Mouse (Mus musculus) mouse trophoblast stem cell (cell line): ENCODE results near the gene Sp6.

Experiments
- in situ Hi-C, 2 experiments: fragments of 300-500 bp; cut with MseI, MboI; formaldehyde crosslinking; loops; 2 replicates in 1 of 2; 3 replicates in 1 of 2; pipeline ENCODE4 v1.15.1; 2025

Sp6 gene

DNA sequence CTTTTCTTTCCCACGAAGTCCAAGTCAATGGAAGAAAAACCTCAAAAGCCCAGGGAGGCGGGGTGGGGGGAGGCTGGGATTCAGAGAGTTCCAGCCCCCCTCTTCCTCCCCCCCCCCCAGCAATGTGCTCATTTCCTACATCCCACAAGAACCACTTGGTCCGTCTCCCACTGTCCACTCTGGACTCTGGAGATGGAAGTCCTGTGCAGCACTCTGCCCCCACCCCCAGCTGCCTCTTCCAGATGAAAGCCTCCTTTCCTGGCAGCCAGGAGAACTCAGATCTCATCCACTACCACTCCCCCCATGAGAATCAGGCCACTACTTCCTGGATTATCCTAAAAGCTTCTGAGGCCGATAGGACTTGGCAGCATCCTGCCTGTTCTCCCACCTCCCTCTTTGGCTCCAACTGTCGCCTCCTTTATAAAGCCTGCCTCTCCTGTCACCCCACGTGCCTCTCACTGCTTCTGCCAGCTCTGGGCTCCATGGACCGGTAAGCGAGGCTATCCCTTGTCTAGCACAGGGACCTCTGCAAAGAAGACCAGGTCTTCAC, at the start of gene Sp6:
Sp6 (plus strand) TSS at position 274 of the 550 bp plus-strand sequence.
- in situ Hi-C loops, result no loop called here

DNA sequence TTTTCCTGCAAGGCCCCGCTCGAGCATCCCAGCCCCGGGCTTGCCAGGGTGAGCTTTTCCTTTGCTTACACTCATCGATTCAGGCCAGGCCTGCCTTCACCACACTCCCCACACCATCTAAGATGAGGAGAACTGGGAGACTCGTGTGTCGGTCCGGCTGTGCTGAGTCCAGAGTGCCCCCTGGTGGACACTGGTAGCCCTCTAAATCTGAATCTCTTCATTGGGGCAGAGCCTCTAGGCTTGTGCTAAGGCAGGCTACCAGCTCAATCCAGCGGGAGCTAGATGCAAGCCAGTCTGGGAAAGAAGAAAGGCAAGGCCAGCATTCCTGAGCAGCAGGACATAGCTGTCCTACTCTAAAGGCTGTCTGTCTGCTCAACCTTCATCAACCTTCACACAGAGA, 49.6 kb upstream of the Sp6 start:
- in situ Hi-C loops, result loop anchor here in 1 of 2 experiments (5.0 kb wide), 1 partner anchor 51 kb away; no protein-coding TSS in a partner anchor

DNA sequence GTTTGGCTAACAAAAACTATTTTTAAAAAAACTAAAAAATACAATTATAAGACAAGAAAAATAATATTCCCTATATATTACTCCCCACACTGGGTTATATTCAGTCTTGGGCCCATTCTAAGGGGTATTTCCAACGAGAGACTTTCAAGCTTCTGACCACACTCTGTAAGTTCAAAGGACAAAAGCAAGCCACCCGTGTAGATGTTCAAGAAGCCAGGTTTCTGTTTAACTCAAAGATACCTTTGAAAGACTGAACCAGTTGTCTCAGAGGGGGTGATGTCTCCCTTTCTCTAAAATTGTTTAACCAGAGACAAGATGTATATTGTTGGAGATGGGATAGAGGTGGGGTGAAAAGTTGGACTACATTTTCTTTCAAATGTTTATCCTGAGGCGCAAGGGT, 47.0 kb upstream of the Sp6 start:
- in situ Hi-C loops, result no loop called here

DNA sequence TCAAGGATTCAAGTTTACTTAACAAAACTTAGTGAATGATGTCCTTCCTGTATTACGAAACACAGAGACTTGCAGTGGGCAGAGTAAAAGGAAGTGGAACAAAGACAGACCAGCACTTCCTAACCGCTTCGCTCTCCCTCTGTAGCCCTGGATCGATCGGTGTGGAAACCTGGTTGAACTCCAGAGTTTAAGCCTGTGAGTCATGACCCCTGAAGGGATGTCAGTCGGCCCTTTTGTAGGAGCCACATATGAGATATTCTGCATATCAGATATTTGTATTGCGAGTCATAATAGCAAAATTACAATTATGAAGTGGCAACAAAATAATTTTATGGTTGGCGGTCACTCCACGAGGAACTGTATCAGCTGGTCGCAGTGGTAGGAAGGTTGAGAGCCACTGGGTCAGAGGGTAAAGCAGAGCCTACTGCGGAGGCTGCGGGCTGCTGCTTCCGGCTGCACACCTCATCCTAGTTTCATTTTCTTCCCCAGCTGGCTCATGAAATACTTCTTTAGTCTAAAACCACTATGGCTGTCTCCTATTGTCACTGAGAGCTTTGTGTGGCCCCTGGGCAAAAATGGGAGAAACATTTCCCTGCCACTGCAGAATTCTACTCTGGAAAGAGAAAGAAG, 46.2 kb upstream of the Sp6 start:
- in situ Hi-C loops, result no loop called here

DNA sequence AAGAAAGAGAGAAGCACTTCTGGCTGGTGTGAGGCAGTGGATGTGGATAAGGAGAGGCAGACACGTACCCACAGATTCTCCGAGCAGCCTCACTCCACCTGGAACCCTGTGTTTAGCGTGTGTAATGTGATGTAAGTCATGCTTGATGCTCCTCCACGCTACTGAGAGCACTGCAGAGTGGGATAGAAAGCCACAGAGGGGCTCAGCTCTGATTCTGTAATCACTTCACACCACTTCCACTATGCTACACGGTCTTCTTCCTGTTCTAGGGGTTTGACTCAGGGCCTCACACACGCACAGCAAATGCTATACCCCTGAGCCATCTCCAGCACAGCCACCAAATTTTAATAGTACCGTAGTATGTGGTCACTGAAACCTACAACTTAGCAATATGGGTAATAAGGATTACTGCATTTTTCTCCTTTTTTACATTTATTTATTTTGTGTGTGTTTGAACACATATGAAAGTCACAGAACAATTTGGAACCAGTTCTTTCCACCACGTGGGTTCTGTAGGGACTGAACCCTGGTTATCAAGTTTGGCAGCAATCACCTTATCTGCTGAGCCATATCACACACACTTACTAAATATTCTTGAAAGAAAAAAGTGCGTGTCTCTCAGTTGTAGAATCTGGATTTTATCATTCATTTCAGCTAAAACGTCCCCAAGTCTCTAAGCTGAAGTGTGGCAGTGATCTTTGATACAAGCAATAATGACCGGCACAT, 45.5 kb upstream of the Sp6 start:
- in situ Hi-C loops, result no loop called here

DNA sequence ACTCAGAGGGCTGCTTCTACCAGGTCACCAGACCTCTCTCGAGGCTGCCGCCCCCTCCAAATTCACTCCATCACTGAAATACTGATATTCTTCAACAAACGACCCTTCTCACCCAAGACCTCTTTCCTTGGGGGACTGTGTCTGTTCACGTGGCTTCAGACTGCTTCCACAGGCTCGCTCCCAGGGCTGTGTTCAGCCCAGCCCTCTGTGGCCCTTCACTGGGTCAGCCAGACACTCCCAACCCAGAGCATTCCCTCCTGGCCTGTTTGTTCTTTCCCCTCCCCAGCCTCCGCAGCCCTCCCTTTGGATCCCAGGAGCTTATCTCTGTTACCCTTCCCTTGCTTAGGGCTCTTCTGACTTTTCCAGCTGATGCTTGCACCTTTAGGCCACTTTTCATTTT, 44.7 kb upstream of the Sp6 start:
- in situ Hi-C loops, result no loop called here

DNA sequence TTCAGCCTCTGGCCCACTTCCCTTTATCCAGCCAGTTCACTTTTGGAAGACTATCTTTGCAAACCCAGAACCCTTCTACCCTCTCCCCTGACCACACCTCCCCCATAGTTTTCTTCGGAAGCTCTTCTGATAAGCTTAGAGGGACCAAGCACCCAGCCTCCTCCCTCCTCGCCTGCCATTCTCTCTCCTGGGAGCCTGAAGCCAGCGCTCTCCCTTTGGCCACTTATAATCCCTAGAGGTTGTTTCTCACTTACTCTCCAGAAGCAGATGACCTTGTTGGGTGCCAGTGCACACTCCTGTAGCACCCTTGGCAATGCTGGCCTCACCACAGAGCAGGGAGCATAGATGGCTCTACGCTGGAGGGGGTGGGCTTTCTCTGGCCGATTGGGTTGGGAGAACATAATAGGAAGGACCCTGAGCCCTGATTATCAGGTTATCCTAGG, 43.9 kb upstream of the Sp6 start:
- in situ Hi-C loops, result no loop called here

DNA sequence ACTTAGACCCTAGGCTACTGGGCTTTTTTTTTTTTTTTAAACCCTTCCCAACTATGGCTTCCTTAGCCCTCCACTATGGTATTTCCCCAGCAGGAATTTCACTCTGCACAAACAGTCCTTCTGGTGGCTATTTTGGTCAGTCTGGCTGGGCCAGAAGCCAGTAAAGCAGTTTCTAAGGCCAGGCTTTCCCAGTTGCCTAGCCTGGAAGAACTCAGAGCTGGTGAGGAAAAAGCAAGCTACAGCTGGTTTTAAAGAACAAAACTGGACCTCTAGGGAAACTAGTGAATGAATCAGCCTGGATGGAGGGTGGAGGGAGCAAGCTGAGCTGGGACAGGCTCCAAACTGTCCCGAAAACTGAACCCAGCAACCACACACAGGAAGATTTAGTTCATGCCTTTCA, 43.4 kb upstream of the Sp6 start:
- in situ Hi-C loops, result no loop called here

DNA sequence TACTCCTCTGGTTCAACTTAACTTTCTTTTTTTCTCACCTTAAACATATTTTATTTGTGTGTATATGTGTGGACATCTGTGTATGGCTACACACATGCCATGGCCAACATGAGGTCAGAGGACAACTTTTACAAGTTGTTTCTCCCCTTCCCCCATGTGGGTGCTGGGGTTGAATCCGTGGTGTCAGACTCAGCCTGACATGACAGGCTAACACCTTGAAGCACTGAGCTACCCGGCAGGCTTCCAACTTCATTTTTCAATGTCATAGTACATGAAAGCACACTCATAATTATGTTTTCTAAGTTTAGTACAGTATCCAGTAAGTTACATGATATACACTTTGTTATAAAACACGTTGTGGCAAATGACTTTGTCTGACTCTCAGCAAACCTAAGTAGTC, 42.9 kb upstream of the Sp6 start:
- in situ Hi-C loops, result no loop called here

DNA sequence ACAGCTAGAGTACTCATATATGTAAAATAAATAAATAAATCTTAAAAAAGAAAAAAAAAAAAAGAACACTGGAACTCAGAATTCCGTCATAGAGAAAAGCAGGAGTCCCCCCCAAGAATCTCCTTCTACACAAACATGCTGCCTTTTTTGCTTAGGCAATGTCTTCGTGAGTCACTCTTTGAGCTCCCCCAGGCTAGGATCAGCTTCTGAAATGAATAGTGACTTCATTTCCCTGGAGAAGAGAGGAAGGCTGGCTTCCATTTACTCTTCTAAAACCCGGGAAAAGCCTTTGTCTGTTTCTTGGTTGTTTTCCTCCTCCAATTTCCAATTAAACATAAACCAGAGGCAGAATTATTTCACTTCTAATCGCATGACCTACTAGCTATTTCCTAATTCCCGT, 40.3 kb upstream of the Sp6 start:
- in situ Hi-C loops, result no loop called here

DNA sequence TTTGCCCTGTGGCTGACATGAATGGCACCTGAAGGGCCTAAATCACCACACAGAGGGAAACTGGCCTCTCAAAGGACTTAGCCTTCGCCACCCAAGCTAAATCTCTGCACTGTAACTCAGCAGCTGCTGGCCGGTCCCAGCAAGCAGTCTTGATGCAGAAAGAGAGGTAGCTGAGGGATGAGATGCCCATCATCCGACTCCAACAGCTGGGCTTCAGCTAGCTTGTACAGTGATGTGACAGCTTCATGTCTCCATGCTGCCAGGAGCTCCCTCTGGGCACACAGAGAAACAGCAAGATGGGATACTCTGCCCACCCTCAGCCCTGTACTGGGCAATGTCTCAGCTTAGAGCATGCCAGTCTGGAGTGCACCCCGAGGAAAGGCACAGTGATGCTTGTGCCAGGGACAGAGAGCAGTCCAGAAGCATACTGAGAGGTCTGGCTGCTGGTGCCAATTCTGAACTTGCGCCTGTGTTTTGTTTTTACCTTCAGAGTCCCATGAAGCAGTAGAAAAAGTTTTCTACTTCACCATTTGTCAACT, 39.7 kb upstream of the Sp6 start:
- in situ Hi-C loops, result no loop called here

DNA sequence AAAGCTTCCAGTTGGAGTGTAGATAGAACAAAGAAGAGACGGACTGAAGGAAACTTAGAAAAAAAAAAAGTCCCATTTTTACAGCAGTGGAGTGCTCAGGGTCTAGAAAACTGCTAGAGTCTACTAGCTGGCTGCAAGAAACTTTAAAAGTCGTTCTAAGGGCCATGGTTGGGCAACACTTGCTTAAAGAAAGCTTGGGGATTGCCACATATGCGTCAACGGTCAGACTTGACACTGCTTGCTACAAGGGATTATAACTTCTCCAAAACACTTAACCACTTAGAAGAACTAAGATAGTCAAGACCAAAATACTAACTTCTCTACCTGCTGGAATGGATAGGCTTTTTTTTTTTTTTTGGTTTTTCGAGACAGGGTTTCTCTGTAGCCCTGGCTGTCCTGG, 38.4 kb upstream of the Sp6 start:
- in situ Hi-C loops, result no loop called here

DNA sequence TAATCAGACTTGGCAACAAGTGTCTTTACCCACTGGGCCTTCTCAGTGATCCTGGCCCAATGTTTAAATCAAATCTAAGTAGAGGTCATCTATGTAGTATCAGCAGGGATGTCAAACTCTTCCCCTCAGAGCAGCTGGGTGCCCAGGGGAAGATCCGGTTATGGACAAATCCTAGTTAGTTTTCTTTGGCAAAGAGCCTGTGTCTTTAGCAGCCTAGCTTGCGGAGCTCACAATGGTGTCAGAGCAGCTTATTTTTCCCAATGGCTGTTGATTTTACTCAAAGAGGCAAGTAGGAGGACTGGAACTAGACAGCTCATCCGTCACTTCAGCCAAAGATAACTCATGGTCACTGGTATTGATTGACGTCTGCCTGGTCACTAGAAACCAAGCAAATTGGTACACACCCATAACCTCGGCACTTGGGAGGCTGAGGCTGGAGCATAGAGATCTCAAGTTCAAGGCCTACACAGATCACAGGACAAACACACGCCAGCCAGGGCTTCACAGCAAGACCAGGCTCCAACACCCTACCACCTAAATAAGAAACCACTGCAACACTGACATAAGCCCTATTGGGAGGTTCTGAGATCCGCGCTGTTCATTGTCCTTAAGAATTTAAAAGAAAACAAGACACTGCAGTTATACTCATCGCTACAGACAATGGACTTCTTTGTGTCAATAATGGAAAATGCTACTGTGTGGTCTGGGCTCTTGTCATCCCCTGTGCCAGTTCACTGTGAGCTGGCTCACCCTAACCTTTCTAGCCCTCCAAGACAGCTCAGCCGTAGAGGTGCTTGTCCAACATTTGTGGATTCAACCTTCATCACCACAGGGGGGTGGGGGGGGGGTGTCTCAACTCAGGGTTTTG, 37.4 kb upstream of the Sp6 start:
- in situ Hi-C loops, result no loop called here

DNA sequence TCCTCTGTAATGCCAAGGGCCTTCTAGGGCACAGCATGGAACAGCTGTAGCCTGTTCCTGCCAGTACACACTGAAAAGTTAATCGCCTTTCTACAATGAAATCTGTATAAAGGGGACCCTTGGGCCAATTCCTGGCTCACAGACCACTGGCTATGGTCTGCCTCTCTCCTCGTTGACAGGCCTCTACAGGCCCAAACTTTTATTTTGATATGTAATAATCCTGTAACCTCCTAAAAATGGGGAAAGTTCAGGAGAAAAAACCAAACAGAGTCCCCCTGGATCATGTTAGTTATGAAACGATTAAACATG, 36.9 kb upstream of the Sp6 start:
- in situ Hi-C loops, result no loop called here

DNA sequence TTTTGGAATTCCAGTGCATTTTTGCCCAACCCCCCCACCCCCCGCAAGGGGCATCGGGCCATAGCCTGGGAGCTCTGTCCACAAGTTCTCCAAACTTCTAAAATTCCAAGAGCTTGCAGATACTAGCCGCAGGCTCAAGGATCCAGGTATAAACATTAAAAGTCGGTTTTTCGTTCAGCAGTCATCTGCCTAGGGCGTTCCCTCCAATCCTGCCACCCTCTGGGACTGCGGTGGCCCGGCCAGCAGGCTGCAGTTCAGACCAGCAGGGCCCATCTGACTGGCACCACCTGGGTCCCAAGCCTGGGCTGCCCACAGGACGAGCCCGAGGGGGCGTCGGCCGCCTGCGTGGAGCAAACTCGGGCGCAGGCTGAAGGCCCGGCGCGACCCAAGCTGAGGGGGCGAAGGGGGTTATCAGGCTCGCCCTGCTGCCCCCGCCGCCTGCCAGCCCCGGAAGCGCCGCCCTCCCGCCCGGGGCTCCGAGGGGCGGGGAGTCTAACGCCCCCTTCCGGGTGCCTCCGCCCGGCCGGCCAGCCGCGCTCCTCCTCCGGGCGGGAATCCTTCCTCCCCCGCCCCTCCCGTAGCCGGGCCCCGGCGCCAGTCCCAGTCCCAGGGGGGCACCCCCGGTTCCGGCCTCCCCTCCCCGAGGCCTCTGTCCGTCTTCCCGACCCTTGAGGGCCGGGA, 36.1 kb upstream of the Sp6 start:
- in situ Hi-C loops, result no loop called here

DNA sequence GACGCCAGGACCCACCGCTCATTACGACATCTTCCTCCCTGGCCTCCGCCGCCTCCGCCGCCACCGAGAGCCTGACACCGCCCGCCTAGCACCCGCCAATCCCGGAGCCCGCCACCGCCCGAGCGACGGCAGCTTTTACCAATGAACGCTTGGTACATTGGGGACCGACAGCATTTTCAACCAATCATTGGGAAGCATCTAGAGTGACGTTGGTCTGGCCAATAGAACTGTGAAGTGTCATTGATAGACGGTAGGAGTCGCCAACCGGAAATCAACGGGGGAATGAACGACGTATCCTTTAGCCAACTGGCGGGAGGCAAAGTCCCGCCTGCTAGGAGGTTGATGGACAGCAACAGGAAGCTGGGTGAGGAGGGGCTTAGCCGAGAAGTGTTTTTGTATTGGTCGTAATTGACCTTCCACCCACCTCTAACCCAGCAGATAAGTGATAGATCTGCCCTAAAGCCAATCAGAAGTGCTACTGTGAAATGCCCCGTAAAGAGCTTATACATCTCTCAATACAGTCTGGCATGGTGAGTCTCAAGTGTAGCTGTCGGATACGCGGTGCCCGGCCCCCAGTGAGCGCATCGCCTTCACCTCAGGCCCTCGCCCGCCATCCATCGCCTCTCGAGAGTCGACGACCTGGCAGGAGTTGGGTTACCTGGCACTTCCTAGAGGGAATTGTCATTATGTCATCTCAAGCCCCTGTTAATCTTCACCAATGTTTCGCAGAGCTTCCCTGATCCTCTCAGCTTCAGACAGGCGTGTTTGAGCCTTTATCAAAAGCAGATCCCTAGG, 35.4 kb upstream of the Sp6 start:
- in situ Hi-C loops, result no loop called here

DNA sequence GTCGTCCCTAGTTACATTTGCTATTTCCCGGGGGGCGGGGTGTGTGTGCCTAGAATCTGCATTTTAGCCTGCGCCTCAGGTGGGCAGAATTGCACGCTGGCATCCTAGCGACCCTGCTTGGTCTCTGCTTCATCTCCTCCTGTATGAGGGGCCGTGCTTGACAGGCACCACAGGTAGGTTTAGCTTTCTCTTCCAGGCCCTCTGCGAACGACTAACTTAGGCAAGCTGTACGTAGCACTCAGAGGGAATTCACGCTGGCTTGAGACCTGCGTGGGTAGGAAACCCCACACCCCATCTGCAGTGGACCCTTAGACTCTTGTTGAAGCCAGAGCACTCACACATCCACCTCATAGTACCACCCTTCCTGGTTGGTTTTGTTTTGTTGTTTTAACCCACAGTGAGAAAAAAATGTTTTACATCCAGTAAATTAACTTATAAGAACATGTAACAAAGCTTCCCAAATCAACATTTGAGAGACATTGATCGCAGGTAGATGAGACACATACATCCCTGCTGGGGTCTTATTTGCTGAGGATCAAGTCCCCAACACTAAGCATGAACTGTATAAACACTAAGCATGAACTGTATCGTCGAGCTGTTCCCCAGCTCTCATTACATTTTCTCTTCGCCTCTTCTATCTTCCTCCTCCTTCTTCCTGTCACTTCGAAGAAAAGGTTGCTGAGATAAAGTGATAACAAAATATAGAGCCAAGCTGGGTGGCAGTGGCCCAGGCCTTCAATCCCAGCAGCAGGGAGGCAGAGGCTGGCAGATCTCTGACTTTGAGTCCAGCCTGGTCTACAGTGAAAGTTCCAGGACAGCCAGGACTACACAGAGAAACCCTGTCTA, 34.6 kb upstream of the Sp6 start:
- in situ Hi-C loops, result no loop called here

DNA sequence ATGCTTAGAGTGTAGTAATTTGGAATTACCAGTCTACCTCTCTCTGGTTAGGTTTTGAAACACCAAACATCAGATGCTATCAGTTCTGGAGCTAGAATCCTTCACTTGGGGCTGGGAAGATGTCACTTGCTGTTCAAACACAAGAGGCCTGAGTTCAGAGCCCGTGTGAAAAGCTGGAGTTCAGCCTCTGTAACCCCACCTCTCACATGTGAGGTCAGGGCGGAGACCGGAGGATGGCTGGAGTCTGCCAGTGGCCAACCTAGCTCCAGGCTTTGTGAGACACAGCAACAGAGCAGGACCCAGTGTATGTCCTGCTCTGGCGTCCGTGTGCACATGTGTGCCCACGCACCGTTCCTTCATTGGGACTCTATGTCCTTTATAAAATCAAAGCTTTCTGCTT, 33.9 kb upstream of the Sp6 start:
- in situ Hi-C loops, result no loop called here

DNA sequence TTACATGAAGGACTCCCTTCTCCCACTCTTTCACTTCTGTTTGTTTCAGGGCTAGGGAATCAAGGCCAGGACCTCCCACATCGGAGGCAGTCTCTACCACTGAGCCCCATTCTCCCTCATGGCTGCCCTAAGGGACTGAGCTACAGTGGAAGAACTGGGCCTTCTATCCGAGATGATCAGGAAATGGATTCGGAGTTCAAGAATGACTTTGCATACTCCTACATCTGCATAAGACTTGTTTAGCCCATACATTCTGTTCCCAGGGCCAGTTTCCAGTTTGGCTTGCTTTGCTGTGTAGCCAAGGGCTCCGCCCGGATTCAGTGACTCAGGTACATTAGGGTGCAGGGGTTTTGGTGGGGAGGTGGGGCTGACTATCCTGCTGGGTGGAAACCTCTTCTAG, 33.2 kb upstream of the Sp6 start:
- in situ Hi-C loops, result loop anchor here in 1 of 2 experiments (5.0 kb wide), 1 partner anchor 47 kb away; the partner anchor contains the start of gene Scrn2

DNA sequence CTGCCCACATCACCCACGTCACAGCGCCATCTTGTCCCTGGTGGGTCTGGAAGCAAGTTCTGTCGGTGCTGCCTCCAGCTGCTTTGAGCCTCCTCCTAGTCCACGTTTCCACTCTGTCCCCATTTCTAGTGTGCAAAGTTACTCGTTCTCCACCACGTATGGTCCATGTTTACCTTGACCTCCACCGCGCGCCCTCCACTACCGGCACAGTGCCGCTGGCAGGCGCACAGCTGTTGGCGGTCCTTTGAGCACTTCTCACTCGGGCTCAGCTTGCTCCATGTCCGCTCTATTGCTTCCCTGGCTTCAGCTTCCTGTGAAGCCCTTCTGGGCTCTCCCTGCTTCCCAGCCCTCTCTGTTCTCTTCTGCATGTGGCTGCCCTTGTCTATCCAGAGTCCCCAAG, 31.7 kb upstream of the Sp6 start:
- in situ Hi-C loops, result loop anchor here in 1 of 2 experiments (5.0 kb wide), 1 partner anchor 46 kb away; the partner anchor contains the start of gene Scrn2
